Mouse (Mus musculus) midbrain, embryonic 15.5 days (tissue): ENCODE results near the gene Tmem130. TPM values are rescaled to one million over a fixed set of nuclear protein-coding genes. Genes with fewer than 3 reads are reported as not detected.
A peak's percentile ranks its signal among the peaks of the same experiment; 100 is the strongest.
"Not testable (repeated sequence)": the region's sequence is repeated elsewhere in the genome, so short reads cannot be mapped to it uniquely, and the experiment has no call there.

Experiments
- ATAC-seq: fragments of 200-750 bp; cut with Nextera tagmentation; replicated peaks from 2 replicates; pipeline ENCODE4 v1.8.0; 2017; ENCODE audit warnings: moderate TSS enrichment
- H3K27ac ChIP-seq: fragments of 300-500 bp; sonication (generic); 2 replicates; pipeline ENCODE4 v1.5.1; 2015; ENCODE audit warnings: mild to moderate bottlenecking, inconsistent platforms
- H3K27me3 ChIP-seq: fragments of 300-500 bp; sonication (generic); replicated peaks from 2 replicates; pipeline ENCODE4 v1.6.1; 2015; ENCODE audit warnings: inconsistent platforms
- H3K36me3 ChIP-seq: fragments of 300-500 bp; sonication (generic); replicated peaks from 2 replicates; pipeline ENCODE4 v1.6.1; 2015; ENCODE audit warnings: inconsistent platforms
- H3K4me1 ChIP-seq: fragments of 300-500 bp; sonication (generic); 2 replicates; pipeline ENCODE4 v1.6.1; 2015; ENCODE audit warnings: inconsistent platforms
- H3K4me2 ChIP-seq: fragments of 300-500 bp; sonication (generic); 2 replicates; pipeline ENCODE4 v1.6.1; 2015; ENCODE audit warnings: inconsistent platforms, mild to moderate bottlenecking, moderate library complexity
- H3K4me3 ChIP-seq: fragments of 300-500 bp; sonication (generic); 2 replicates; pipeline ENCODE4 v1.5.1; 2015; ENCODE audit warnings: mild to moderate bottlenecking, inconsistent platforms
- H3K9ac ChIP-seq: fragments of 300-500 bp; sonication (generic); 2 replicates; pipeline ENCODE4 v1.6.1; 2015; ENCODE audit warnings: mild to moderate bottlenecking, inconsistent platforms
- H3K9me3 ChIP-seq: fragments of 300-500 bp; sonication (generic); 2 replicates; pipeline ENCODE4 v1.6.1; 2016; ENCODE audit warnings: inconsistent platforms
- WGBS: fragments of 180-500 bp; shearing (Covaris S2); methylation state at CpG from one replicate; pipeline ENCODE4 v1.1.7; 2015; ENCODE audit warnings: mixed read lengths; 5-methylcytosine and 5-hydroxymethylcytosine counted together
- polyA plus RNA-seq: library from polyadenylated mRNA; unstranded; fragments of >200 nt; fragmentation: Nextera tagmentation; extraction: Ambion mirVana; gene quantifications from 2 replicates; pipeline ENCODE4 v1.2.1, GENCODE M21; 2015

Tmem130 gene
- polyA plus RNA-seq, 1 experiment from 2014 or later = 472 TPM

GRCm38 (mm10) chr5:144767106-144767798 lies 5.6 kb upstream of the Tmem130 start, which contains the start of gene Trrap:
Gene Trrap, plus strand, starts transcription at chr5:144767732.
- H3K9me3 ChIP-seq, H3K27me3 ChIP-seq, H3K36me3 ChIP-seq: not testable (repeated sequence)
- Histone ChIP-seq H3K9ac (peak within 1 kb of the TSS; percentile 96), H3K4me2 (peak within 1 kb of the TSS; percentile 60), H3K4me3 (peak within 1 kb of the TSS; percentile 96), H3K27ac (peak within 1 kb of the TSS; percentile 99), H3K4me1 (peaks cover 18% of the 10 kb centered on the region)
- WGBS = 81% methylated on average over 15 of the region's 15 CpGs
- peak; percentile 11; the same call in 1 of the 2 replicates for ATAC-seq

GRCm38 (mm10) chr5:144766646-144767045 lies 5.0 kb upstream of the Tmem130 start:
- no peak overlapping the region for H3K9ac ChIP-seq
- H3K36me3 ChIP-seq = peaks cover 4% of the 10 kb centered on the region
- 88% methylated on average over 11 of the region's 11 CpGs for WGBS
- no peaks in the 10 kb centered on the region for H3K9me3 ChIP-seq
- ATAC-seq = no peak
- H3K4me1 ChIP-seq = peaks cover 18% of the 10 kb centered on the region
- H3K27ac ChIP-seq = no peak overlapping the region
- H3K27me3 ChIP-seq = no peaks in the 10 kb centered on the region
- H3K4me2 ChIP-seq = no peak overlapping the region
- H3K4me3 ChIP-seq = no peak overlapping the region

- H3K9ac ChIP-seq = no peak overlapping the region
- H3K4me3 ChIP-seq = no peak overlapping the region
- H3K4me2 ChIP-seq = no peak overlapping the region
- WGBS = 83% methylated on average over 7 of the region's 7 CpGs
- H3K36me3 ChIP-seq = no peaks in the 10 kb centered on the region
- H3K4me1 ChIP-seq = peaks cover 18% of the 10 kb centered on the region
- no peak for ATAC-seq
- no peaks in the 10 kb centered on the region for H3K27me3 ChIP-seq
- no peak overlapping the region for H3K27ac ChIP-seq
- no peaks in the 10 kb centered on the region for H3K9me3 ChIP-seq
Measured at GRCm38 (mm10) chr5:144766026-144766425, 4.4 kb upstream of the Tmem130 start.

- peaks cover 35% of the 10 kb centered on the region for H3K4me1 ChIP-seq
- H3K9me3 ChIP-seq = no peaks in the 10 kb centered on the region
- peak; percentile 42 for ATAC-seq
- no peaks in the 10 kb centered on the region for H3K27me3 ChIP-seq
- 4% methylated on average over 8 of the region's 8 CpGs for WGBS
- H3K27ac ChIP-seq = peak overlapping the region; percentile 82
- H3K36me3 ChIP-seq = peaks cover 7% of the 10 kb centered on the region; the same call in 1 of the 2 replicates
- H3K4me3 ChIP-seq = peak overlapping the region; percentile 17
- no peak overlapping the region for H3K9ac ChIP-seq
- peak overlapping the region; percentile 54 for H3K4me2 ChIP-seq
Measured at GRCm38 (mm10) chr5:144758422-144758821, 3.2 kb downstream of the Tmem130 start.

- Histone ChIP-seq H3K4me2 (peak overlapping the region; percentile 54; the same call in 1 of the 2 replicates), H3K36me3 (peaks cover 7% of the 10 kb centered on the region; the same call in 1 of the 2 replicates), H3K27me3 (no peaks in the 10 kb centered on the region), H3K4me1 (peaks cover 35% of the 10 kb centered on the region), H3K9ac (no peak overlapping the region), H3K9me3 (no peaks in the 10 kb centered on the region), H3K27ac (peak overlapping the region; percentile 82; the same call in 1 of the 2 replicates), H3K4me3 (no peak overlapping the region)
- 89% methylated on average over 9 of the region's 9 CpGs for WGBS
- no peak for ATAC-seq
Measured at GRCm38 (mm10) chr5:144757402-144757801, 4.2 kb downstream of the Tmem130 start.

GRCm38 (mm10) chr5:144755191-144755590 lies 6.4 kb downstream of the Tmem130 start:
- no peak overlapping the region for H3K4me3 ChIP-seq
- no peak for ATAC-seq
- no peak overlapping the region for H3K27ac ChIP-seq
- H3K4me1 ChIP-seq = peaks cover 35% of the 10 kb centered on the region
- H3K36me3 ChIP-seq = peaks cover 10% of the 10 kb centered on the region
- H3K27me3 ChIP-seq = no peaks in the 10 kb centered on the region
- H3K9ac ChIP-seq = no peak overlapping the region
- H3K9me3 ChIP-seq = no peaks in the 10 kb centered on the region
- no peak overlapping the region for H3K4me2 ChIP-seq
- WGBS = 85% methylated on average over 10 of the region's 10 CpGs

- H3K4me3 ChIP-seq = no peak overlapping the region
- 68% methylated on average over 7 of the region's 7 CpGs for WGBS
- H3K4me1 ChIP-seq = peaks cover 13% of the 10 kb centered on the region; the same call in 1 of the 2 replicates
- H3K9ac ChIP-seq = no peak overlapping the region
- no peak overlapping the region for H3K27ac ChIP-seq
- peak; percentile 48 for ATAC-seq
- H3K9me3 ChIP-seq = no peaks in the 10 kb centered on the region
- H3K4me2 ChIP-seq = no peak overlapping the region
- H3K27me3 ChIP-seq = no peaks in the 10 kb centered on the region
- peaks cover 26% of the 10 kb centered on the region for H3K36me3 ChIP-seq
Measured at GRCm38 (mm10) chr5:144753041-144753440, 8.6 kb downstream of the Tmem130 start.

GRCm38 (mm10) chr5:144752432-144752831 lies 9.2 kb downstream of the Tmem130 start:
- Histone ChIP-seq H3K4me3 (no peak overlapping the region), H3K9me3 (no peaks in the 10 kb centered on the region), H3K4me1 (peaks cover 7% of the 10 kb centered on the region; the same call in 1 of the 2 replicates), H3K9ac (no peak overlapping the region), H3K27ac (no peak overlapping the region), H3K4me2 (no peak overlapping the region), H3K36me3 (peaks cover 29% of the 10 kb centered on the region), H3K27me3 (no peaks in the 10 kb centered on the region)
- ATAC-seq = no peak
- 15% methylated on average over 5 of the region's 5 CpGs for WGBS

GRCm38 (mm10) chr5:144737101-144737500 lies 24.5 kb downstream of the Tmem130 start:
- H3K9ac ChIP-seq = no peak overlapping the region
- no peaks in the 10 kb centered on the region for H3K4me1 ChIP-seq
- no peaks in the 10 kb centered on the region for H3K27me3 ChIP-seq
- no peaks in the 10 kb centered on the region for H3K9me3 ChIP-seq
- ATAC-seq = no peak
- no peak overlapping the region for H3K4me2 ChIP-seq
- H3K36me3 ChIP-seq = peaks cover 25% of the 10 kb centered on the region
- H3K4me3 ChIP-seq = no peak overlapping the region
- H3K27ac ChIP-seq = no peak overlapping the region
- 95% methylated on average over 14 of the region's 14 CpGs for WGBS

GRCm38 (mm10) chr5:144734949-144735348 lies 26.7 kb downstream of the Tmem130 start:
- peak; percentile 84 for ATAC-seq
- Histone ChIP-seq H3K27me3 (no peaks in the 10 kb centered on the region), H3K9me3 (no peaks in the 10 kb centered on the region), H3K4me2 (no peak overlapping the region), H3K4me3 (no peak overlapping the region), H3K36me3 (peaks cover 12% of the 10 kb centered on the region; the same call in 1 of the 2 replicates), H3K9ac (no peak overlapping the region), H3K27ac (no peak overlapping the region), H3K4me1 (no peaks in the 10 kb centered on the region)
- 29% methylated on average over 8 of the region's 8 CpGs for WGBS

- no peaks in the 10 kb centered on the region for H3K4me1 ChIP-seq
- peaks cover 6% of the 10 kb centered on the region; the same call in 1 of the 2 replicates for H3K36me3 ChIP-seq
- no peak overlapping the region for H3K27ac ChIP-seq
- no peaks in the 10 kb centered on the region for H3K9me3 ChIP-seq
- 25% methylated on average over 4 of the region's 4 CpGs for WGBS
- no peak overlapping the region for H3K4me2 ChIP-seq
- peak; percentile 28; the same call in 1 of the 2 replicates for ATAC-seq
- no peak overlapping the region for H3K4me3 ChIP-seq
- H3K9ac ChIP-seq = no peak overlapping the region
- no peaks in the 10 kb centered on the region for H3K27me3 ChIP-seq
Measured at GRCm38 (mm10) chr5:144733953-144734352, 27.7 kb downstream of the Tmem130 start.

GRCm38 (mm10) chr5:144729216-144729615 lies 32.4 kb downstream of the Tmem130 start:
- H3K4me1 ChIP-seq = no peaks in the 10 kb centered on the region
- no peak overlapping the region for H3K9ac ChIP-seq
- no peak overlapping the region for H3K4me2 ChIP-seq
- H3K27me3 ChIP-seq = peaks cover 7% of the 10 kb centered on the region; the same call in 1 of the 2 replicates
- ATAC-seq = no peak
- 56% methylated on average over 8 of the region's 8 CpGs for WGBS
- H3K9me3 ChIP-seq = no peaks in the 10 kb centered on the region
- no peak overlapping the region for H3K27ac ChIP-seq
- H3K4me3 ChIP-seq = no peak overlapping the region
- H3K36me3 ChIP-seq = no peaks in the 10 kb centered on the region

- WGBS = 11% methylated on average over 5 of the region's 5 CpGs
- H3K9me3 ChIP-seq = no peaks in the 10 kb centered on the region
- H3K27me3 ChIP-seq = peaks cover 7% of the 10 kb centered on the region; the same call in 1 of the 2 replicates
- no peaks in the 10 kb centered on the region for H3K4me1 ChIP-seq
- H3K4me3 ChIP-seq = no peak overlapping the region
- H3K4me2 ChIP-seq = no peak overlapping the region
- no peak for ATAC-seq
- H3K27ac ChIP-seq = no peak overlapping the region
- no peaks in the 10 kb centered on the region for H3K36me3 ChIP-seq
- no peak overlapping the region for H3K9ac ChIP-seq
Measured at GRCm38 (mm10) chr5:144728237-144728636, 33.4 kb downstream of the Tmem130 start.
